Mouse (Mus musculus) hindbrain, postnatal 0 days (tissue): Measurements from ENCODE around the gene Adgrg6. TPM values are rescaled to one million over a fixed set of nuclear protein-coding genes. Genes with fewer than 3 reads are reported as not detected.
A peak's percentile ranks its signal among the peaks of the same experiment; 100 is the strongest.

Experiments used
- ATAC-seq: fragments of 200-750 bp; cut with Nextera tagmentation; 2 replicates; pipeline ENCODE4 v1.8.0; 2017; ENCODE audit warnings: mild to moderate bottlenecking, moderate TSS enrichment, moderate library complexity
- DNase-seq: peaks from one replicate; pipeline ENCODE4 v3.0.0-alpha.2; 2015; ENCODE audit warnings: low spot score
- H3K27ac ChIP-seq: fragments of 300-500 bp; sonication (generic); 2 replicates; pipeline ENCODE4 v1.5.1; 2014; ENCODE audit warnings: mild to moderate bottlenecking
- H3K27me3 ChIP-seq: fragments of 300-500 bp; sonication (generic); 2 replicates; pipeline ENCODE4 v1.6.1; 2014; ENCODE audit warnings: low read length, mixed read lengths; ENCODE audit not compliant: insufficient read depth
- H3K36me3 ChIP-seq: fragments of 300-500 bp; sonication (generic); 2 replicates; pipeline ENCODE4 v1.6.1; 2014; ENCODE audit warnings: low read length, mixed read lengths; ENCODE audit not compliant: insufficient read depth
- H3K4me1 ChIP-seq: fragments of 300-500 bp; sonication (generic); 2 replicates; pipeline ENCODE4 v1.6.1; 2014; ENCODE audit warnings: antibody characterized with exemption, low read length, mixed read lengths; ENCODE audit not compliant: insufficient read depth
- H3K4me2 ChIP-seq: fragments of 300-500 bp; sonication (generic); 2 replicates; pipeline ENCODE4 v1.6.1; 2014; ENCODE audit warnings: low read depth, mild to moderate bottlenecking, low read length, moderate library complexity, mixed read lengths
- H3K4me3 ChIP-seq: fragments of 300-500 bp; sonication (generic); 2 replicates; pipeline ENCODE4 v1.5.1; 2014; ENCODE audit warnings: low read length
- H3K9ac ChIP-seq: fragments of 300-500 bp; sonication (generic); replicated peaks from 2 replicates; pipeline ENCODE4 v1.6.1; 2014; ENCODE audit warnings: mild to moderate bottlenecking, low read length, moderate library complexity, mixed read lengths
- H3K9me3 ChIP-seq: fragments of 300-500 bp; sonication (generic); 2 replicates; pipeline ENCODE4 v1.6.1; 2016; ENCODE audit warnings: low read length, mixed read lengths
- CTCF ChIP-seq: IDR thresholded peaks from 2 replicates; pipeline ENCODE4 v1.5.1; 2016; ENCODE audit warnings: antibody characterized with exemption, control low read depth, low read depth
- WGBS: fragments of 180-500 bp; shearing (Covaris S2); extraction: QIAGEN DNeasy Blood & Tissue Kit; methylation state at CpG from one replicate; pipeline ENCODE4 v1.1.7; 2014; 5-methylcytosine and 5-hydroxymethylcytosine counted together
- polyA plus RNA-seq: library from polyadenylated mRNA; unstranded; fragments of >200 nt; fragmentation: Nextera tagmentation; extraction: Ambion mirVana; gene quantifications from 2 replicates; pipeline ENCODE4 v1.2.1, GENCODE M21; 2015
- total RNA-seq: library from RNA; depleted of rRNA; stranded (reverse); fragments of >200 nt; gene quantifications from 2 replicates; pipeline ENCODE4 v1.2.3, GENCODE M21; 2014

Gene Adgrg6
- total and polyA plus RNA-seq, 2 experiments from 2014 or later, result 2.2 to 6.1 TPM

DNA sequence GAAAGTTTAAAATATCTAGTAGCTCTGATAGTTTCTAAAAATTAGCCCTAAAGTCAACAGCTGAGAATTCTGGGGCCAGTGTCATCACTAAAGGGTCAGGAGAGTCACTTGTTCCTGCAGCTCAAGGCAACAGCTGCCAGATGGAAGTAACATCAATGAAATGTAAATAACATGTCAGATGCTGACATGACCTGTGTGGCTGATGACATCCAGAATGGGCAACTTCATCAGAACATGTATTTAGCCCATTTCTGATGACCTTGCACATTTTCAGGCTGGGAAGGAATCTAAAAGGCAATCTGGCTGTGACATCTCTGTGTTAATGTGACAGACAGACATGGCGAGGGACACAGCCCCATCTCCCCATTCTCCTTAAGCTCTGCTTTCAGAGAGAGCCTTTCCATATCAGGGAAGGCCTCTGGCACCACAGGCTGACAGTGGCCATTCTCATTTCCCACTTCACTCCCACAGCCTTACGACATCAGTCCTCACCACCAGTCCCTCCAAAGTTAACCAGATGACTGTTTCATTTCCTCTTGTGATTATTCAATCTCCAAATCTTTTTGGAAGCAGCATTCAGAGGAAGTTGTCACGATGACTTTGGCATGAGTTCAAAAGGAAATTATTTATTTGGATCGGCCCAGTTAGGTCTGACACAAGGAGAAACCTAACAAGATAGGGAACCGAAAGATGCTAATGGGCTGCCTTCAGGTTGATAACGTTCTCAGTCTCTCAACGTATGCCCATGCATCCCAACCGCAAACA, 70.7 kb downstream of the Adgrg6 start:
- Histone ChIP-seq H3K4me1 (no peaks in the 10 kb centered on the region), H3K36me3 (no peaks in the 10 kb centered on the region), H3K9me3 (no peaks in the 10 kb centered on the region), H3K27ac (no peak overlapping the region), H3K4me3 (no peak overlapping the region), H3K4me2 (no peak overlapping the region), H3K27me3 (no peaks in the 10 kb centered on the region), H3K9ac (no peak overlapping the region)
- DNase-seq, result no peak
- 84% methylated on average over 8 of the region's 8 CpGs for WGBS
- ATAC-seq, result no peak
- TF ChIP-seq CTCF, result no peak

DNA sequence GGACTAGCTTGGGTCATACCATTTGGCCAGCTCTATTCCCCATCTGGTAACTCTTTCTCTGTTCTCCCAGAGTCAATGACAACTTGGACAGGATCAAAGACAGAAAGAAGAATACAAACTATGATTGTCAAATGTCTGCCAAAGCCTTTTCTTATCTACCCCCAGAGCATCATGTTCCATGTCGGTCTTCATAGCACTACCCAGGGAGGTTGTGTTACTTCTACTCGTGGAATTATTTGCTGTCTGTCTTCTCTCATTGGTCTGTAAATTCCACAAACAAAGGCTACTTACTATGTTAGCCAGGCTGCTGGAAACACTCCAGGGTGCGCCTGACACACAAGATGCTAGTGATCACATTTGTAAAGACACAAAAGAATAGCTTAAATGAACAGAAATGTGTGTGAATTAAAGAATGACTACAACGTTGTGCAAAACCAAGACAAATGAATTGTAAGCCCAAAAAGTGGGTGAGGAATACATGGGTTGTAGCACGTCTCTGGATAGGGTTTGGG, 74.4 kb downstream of the Adgrg6 start:
- H3K9ac ChIP-seq, result no peak overlapping the region
- ATAC-seq, result peak; percentile 43; the same call in 1 of the 2 replicates
- H3K4me3 ChIP-seq, result no peak overlapping the region
- no peak for TF ChIP-seq CTCF
- no peaks in the 10 kb centered on the region for H3K27me3 ChIP-seq
- H3K4me2 ChIP-seq, result no peak overlapping the region
- H3K9me3 ChIP-seq, result no peaks in the 10 kb centered on the region
- no peaks in the 10 kb centered on the region for H3K36me3 ChIP-seq
- WGBS, result 29% methylated on average over 5 of the region's 5 CpGs
- no peak overlapping the region for H3K27ac ChIP-seq
- no peaks in the 10 kb centered on the region for H3K4me1 ChIP-seq
- peak; percentile 16 for DNase-seq

DNA sequence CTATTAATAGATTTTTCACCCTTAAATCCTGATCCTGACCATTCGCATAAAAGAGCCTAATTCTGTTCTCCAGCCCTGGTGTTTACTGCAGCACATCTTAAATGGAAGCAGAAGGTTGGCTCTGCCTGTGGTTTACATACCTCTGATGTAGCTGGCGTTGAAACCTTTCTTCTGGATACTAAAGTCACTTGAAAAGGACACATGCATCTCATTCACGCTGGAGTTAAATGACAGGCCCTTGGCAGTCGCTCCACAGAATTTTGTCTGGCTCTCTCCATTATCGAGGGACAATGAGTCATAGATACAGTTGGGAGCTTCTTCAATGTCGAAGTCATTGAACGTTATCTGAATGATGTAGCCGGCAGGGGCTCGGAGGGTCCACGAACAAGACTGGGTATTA, 76.8 kb downstream of the Adgrg6 start:
- WGBS, result 67% methylated on average over 10 of the region's 10 CpGs
- no peaks in the 10 kb centered on the region for H3K27me3 ChIP-seq
- H3K4me1 ChIP-seq, result no peaks in the 10 kb centered on the region
- no peak overlapping the region for H3K27ac ChIP-seq
- H3K9ac ChIP-seq, result no peak overlapping the region
- no peaks in the 10 kb centered on the region for H3K9me3 ChIP-seq
- TF ChIP-seq CTCF, result no peak
- DNase-seq (no peak), ATAC-seq (no peak)
- no peak overlapping the region for H3K4me2 ChIP-seq
- H3K36me3 ChIP-seq, result no peaks in the 10 kb centered on the region
- H3K4me3 ChIP-seq, result no peak overlapping the region

DNA sequence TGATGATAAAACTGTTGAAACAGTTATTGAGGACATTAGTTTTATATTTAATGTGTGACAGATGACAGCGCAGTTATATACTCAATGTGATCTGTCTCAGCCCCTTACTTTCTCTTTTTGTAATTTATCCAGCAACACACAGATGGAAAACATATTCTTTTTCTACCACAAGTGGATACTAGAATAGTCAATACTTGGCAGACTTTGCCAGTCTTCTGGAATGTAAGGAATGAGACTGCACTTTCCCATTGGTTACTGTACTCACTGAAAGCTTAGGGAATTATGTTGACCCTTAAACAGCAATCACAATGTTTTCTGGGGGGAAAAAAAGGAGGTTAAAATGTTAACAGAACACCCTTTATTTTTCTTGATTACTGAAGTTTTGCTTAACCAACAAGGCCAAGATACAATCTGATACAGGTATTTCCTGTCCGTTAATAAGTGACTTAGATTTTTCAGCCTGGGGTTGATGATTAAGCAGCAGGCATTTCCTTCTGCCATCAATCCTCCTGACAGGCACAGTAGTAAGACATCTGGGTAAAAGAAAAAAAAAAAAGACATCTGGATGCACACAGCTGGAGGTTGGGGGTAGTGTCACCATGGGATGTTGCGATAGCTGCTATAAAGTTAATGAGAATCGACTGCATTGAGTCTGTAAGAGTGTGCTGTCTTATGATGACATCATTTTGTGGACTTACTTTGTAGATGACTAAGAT, 81.5 kb downstream of the Adgrg6 start:
- Histone ChIP-seq H3K4me3 (no peak overlapping the region), H3K27me3 (no peaks in the 10 kb centered on the region), H3K36me3 (no peaks in the 10 kb centered on the region), H3K9ac (no peak overlapping the region), H3K4me1 (no peaks in the 10 kb centered on the region), H3K4me2 (no peak overlapping the region), H3K27ac (no peak overlapping the region), H3K9me3 (no peaks in the 10 kb centered on the region)
- ATAC-seq (no peak), DNase-seq (no peak)
- no peak for TF ChIP-seq CTCF
- 76% methylated on average over 4 of the region's 4 CpGs for WGBS

DNA sequence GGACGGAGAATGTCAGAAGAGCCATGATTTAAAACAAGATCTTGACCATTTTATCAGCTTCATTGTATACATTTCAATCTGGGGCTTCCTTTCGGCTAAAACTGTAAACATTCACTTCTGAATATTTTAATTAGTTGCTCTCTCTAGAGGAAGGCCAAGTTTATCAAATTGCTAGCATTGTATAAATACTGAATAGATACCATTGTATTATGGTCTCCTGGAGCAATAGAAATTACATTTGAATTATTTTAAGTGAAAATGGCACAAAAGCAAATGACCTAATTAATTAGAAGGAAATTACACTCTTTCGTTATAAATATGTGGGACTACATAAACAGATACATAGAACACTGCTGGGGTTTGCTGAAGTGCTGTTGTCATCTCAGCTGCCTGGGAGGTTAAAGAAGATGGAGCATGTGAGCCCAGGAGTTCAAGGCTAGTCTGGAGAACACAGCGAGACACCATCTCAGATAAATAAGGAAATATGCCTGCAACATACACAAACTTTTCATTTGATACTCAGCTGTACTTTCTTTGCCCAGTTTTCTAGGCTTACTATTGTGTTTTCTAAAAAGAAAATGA, 84.4 kb downstream of the Adgrg6 start:
- Histone ChIP-seq H3K9ac (no peak overlapping the region), H3K4me2 (no peak overlapping the region), H3K27ac (no peak overlapping the region), H3K27me3 (no peaks in the 10 kb centered on the region), H3K36me3 (no peaks in the 10 kb centered on the region), H3K9me3 (no peaks in the 10 kb centered on the region), H3K4me1 (no peaks in the 10 kb centered on the region), H3K4me3 (no peak overlapping the region)
- DNase-seq, result no peak
- TF ChIP-seq CTCF, result no peak
- no peak for ATAC-seq
- 81% methylated on average over 4 of the region's 4 CpGs for WGBS

DNA sequence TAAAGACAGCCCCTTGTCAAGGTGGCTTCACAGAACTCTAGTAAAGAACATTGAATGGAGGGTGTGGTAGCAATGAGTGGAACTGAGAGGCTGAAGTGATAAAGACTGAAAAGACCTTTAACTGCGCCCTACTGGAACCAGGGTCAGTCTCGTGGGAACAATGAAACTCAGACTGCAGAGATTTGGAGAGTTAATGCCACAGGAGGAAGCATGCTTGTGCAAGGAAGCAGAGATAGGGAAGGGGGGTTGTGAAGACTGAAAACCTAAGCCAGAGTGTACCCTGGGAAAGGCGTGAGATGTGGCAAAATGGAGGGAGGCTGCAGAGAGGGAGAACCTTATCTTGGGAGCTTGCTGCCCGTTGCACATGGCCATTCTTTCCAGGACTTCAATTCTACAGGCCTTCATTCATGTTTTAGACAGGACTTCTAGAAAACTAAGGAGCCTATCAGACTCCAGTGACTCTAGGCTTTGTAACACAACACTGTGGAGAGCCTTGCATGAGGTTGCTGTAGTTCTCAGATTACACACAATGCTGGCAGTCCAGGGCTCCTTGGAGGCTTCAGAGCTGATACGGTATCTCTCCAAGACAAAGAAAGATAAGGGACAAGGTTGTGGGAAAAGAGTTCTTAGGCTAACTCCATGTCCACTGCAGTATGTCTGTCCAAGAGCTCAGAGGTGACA, 85.1 kb downstream of the Adgrg6 start:
- H3K4me3 ChIP-seq, result no peak overlapping the region
- H3K27ac ChIP-seq, result no peak overlapping the region
- H3K4me1 ChIP-seq, result no peaks in the 10 kb centered on the region
- no peaks in the 10 kb centered on the region for H3K36me3 ChIP-seq
- ATAC-seq, result no peak
- H3K27me3 ChIP-seq, result no peaks in the 10 kb centered on the region
- no peaks in the 10 kb centered on the region for H3K9me3 ChIP-seq
- WGBS, result 67% methylated on average over 5 of the region's 5 CpGs
- no peak overlapping the region for H3K9ac ChIP-seq
- no peak for TF ChIP-seq CTCF
- no peak overlapping the region for H3K4me2 ChIP-seq
- no peak for DNase-seq
